Comparison of ENCODE assay signal across 24 mouse cellular contexts in the genomic region with DNA sequence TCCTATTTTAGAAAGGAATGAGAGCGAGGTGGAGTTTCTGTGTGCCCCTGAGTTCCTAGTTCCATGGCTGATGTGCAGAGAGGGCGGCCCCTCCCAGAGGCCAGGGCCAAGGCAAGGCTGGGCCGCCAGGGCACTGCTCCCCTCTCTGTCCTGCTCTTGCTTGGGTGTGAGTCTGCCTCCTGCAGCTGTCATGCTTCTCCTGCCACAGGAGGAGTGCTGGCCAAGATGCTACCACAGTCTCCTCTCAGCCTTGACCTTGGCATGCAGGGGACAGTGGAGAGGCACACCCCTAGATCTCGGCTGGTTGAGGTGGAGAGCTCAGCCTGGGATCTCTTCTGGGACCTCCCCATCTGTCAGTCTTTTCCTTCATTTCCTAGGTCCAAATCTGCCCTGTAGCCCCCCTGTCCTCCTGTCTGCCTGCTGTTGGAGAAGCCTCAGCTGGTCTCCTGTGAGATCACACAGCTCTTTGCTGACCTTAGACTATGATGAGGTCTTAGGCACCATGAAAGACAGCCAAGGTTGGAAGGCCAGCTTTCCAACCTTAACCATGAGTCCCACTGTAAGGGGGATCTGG. TPM values are rescaled to one million over a fixed set of nuclear protein-coding genes. Genes with fewer than 3 reads are reported as not detected.
DNase-seq lines count a peak whose midpoint lies in the region; ATAC-seq and TF ChIP-seq lines count a peak whose summit lies in the region.
"Had no signal": no experiment of that assay in that cellular context is flagged by ENCODE, and none has a peak within 500 bp of the region (broad histone marks: within the 10 kb centered on the region; RNA-seq: fewer than 3 reads in every experiment).

No protein-coding gene starts in this region.

- H3K27me3 ChIP-seq in midbrain, embryonic 10.5 days (ENCODE audit: low read depth, poor library complexity, severe bottlenecking): no peaks in the 10 kb centered on the region
- no peaks in the 10 kb centered on the region for H3K27me3 ChIP-seq in midbrain, embryonic 11.5 days (ENCODE audit: control insufficient read depth, insufficient read depth, low read length)
- no peaks in the 10 kb centered on the region for H3K27me3 ChIP-seq in lung, postnatal 0 days (replicated peaks; ENCODE audit: insufficient read depth, low read length)
- H3K27me3 ChIP-seq: CH12.LX; forebrain, embryonic 13.5 days; heart, embryonic 12.5 days; hindbrain, embryonic 15.5 days; Patski had no signal

- H3K27ac ChIP-seq in midbrain, embryonic 10.5 days (replicated peaks): 0 out of 2 replicates have a peak overlapping the region, but pooled peaks have one; percentile 1
- H3K27ac ChIP-seq in midbrain, embryonic 11.5 days (ENCODE audit: low read depth, low read length): no peak overlapping the region
- H3K27ac ChIP-seq in lung, postnatal 0 days (ENCODE audit: low read length): peak overlapping the region; percentile 87
- H3K27ac ChIP-seq: embryonic facial prominence, embryonic 10.5 days; forebrain, embryonic 13.5 days; hindbrain, embryonic 15.5 days had no signal

- peak; percentile 50 for DNase-seq in gastrocnemius, postnatal 25 days
- no peak for DNase-seq in gastrocnemius, postnatal 4 days (ENCODE audit: low spot score in 2 of 2)
- no peak for DNase-seq in midbrain, embryonic 10.5 days (ENCODE audit: low spot score)
- no peak for DNase-seq in midbrain, embryonic 11.5 days (ENCODE audit: low spot score, missing footprints)
- DNase-seq in lung, postnatal 0 days (ENCODE audit: low spot score): peak; percentile 81
- peak; percentile 42 for DNase-seq in lung, postnatal 36 days
- no peak for DNase-seq in urinary bladder, adult 18-20 months (ENCODE audit: low spot score in 2 of 2)
- no peak for DNase-seq in spleen, adult 12 weeks (ENCODE audit: low spot score)
- DNase-seq: adrenal gland, adult 2 months; adrenal gland, postnatal 25 days; cerebellum, adult 2 months; cerebellum, postnatal 10 days; gastrocnemius, postnatal 36 days; heart, adult 18-20 months had no signal

- H3K4me3 ChIP-seq in midbrain, embryonic 10.5 days: no peak overlapping the region
- no peak overlapping the region for H3K4me3 ChIP-seq in midbrain, embryonic 11.5 days (ENCODE audit: low read depth, low read length)
- no peak overlapping the region for H3K4me3 ChIP-seq in lung, postnatal 0 days (ENCODE audit: low read depth, low read length)
- H3K4me3 ChIP-seq: embryonic facial prominence, embryonic 10.5 days; forebrain, embryonic 13.5 days; heart, embryonic 12.5 days; hindbrain, embryonic 15.5 days had no signal

- H3K9me3 ChIP-seq in midbrain, embryonic 10.5 days (replicated peaks): no peaks in the 10 kb centered on the region
- H3K9me3 ChIP-seq in midbrain, embryonic 11.5 days (ENCODE audit: control insufficient read depth, low read length): no peaks in the 10 kb centered on the region
- H3K9me3 ChIP-seq in lung, postnatal 0 days (ENCODE audit: low read length): no peaks in the 10 kb centered on the region
- H3K9me3 ChIP-seq: embryonic facial prominence, embryonic 10.5 days; forebrain, embryonic 13.5 days; heart, embryonic 12.5 days; hindbrain, embryonic 15.5 days had no signal

- no peak for ATAC-seq in midbrain, embryonic 11.5 days (ENCODE audit: low FRiP score)
- peak; percentile 75 for ATAC-seq in lung, postnatal 0 days
- ATAC-seq: activated CD4-positive, CD25-positive, alpha-beta regulatory T cell, adult 4 months; forebrain, embryonic 13.5 days; Patski had no signal

- WGBS in midbrain, embryonic 10.5 days: 82% methylated on average over 4 of the region's 4 CpGs
- 88% methylated on average over 4 of the region's 4 CpGs for WGBS in midbrain, embryonic 11.5 days
- WGBS in lung, postnatal 0 days: 50% methylated on average over 4 of the region's 4 CpGs

- peaks cover 11% of the 10 kb centered on the region; the same call in 1 of the 2 replicates for H3K36me3 ChIP-seq in midbrain, embryonic 10.5 days
- H3K36me3 ChIP-seq in midbrain, embryonic 11.5 days (ENCODE audit: control insufficient read depth, insufficient read depth, low read length): no peaks in the 10 kb centered on the region
- H3K36me3 ChIP-seq in lung, postnatal 0 days (ENCODE audit: insufficient read depth, low read length): no peaks in the 10 kb centered on the region
- H3K36me3 ChIP-seq: hindbrain, embryonic 15.5 days had no signal

- H3K9ac ChIP-seq in midbrain, embryonic 11.5 days (ENCODE audit: low read length): no peak overlapping the region
- H3K9ac ChIP-seq in lung, postnatal 0 days (replicated peaks; ENCODE audit: low read depth): no peak overlapping the region
- H3K9ac ChIP-seq: forebrain, embryonic 13.5 days; heart, embryonic 12.5 days; hindbrain, embryonic 15.5 days had no signal

- TF ChIP-seq CTCF in lung, postnatal 0 days (IDR thresholded peaks at IDR 0.05): peak; percentile 31

- TF ChIP-seq EP300 in lung, postnatal 0 days (IDR thresholded peaks at IDR 0.05): no peak

- H3K4me2 ChIP-seq in midbrain, embryonic 11.5 days: no peak overlapping the region
- no peak overlapping the region for H3K4me2 ChIP-seq in lung, postnatal 0 days (replicated peaks; ENCODE audit: low read depth, low read length)
- H3K4me2 ChIP-seq: forebrain, embryonic 13.5 days; heart, embryonic 12.5 days; hindbrain, embryonic 15.5 days had no signal

- peaks cover under 1% of the 10 kb centered on the region; the same call in 1 of the 2 replicates for H3K4me1 ChIP-seq in midbrain, embryonic 10.5 days
- H3K4me1 ChIP-seq in midbrain, embryonic 11.5 days (ENCODE audit: control insufficient read depth, insufficient read depth, low read length): no peaks in the 10 kb centered on the region
- peaks cover 3% of the 10 kb centered on the region; the same call in 1 of the 2 replicates for H3K4me1 ChIP-seq in lung, postnatal 0 days (ENCODE audit: insufficient read depth, low read depth, low read length)
- H3K4me1 ChIP-seq: forebrain, embryonic 13.5 days; hindbrain, embryonic 15.5 days had no signal

RNA-seq across cellular contexts. Expression of gene Kbtbd13, which starts 10.3 kb away (rescaled TPM):
- 10 to 100 TPM; 10.3 to 11.6 TPM for total RNA-seq in gastrocnemius, postnatal 25 days (2021)
- total RNA-seq in gastrocnemius, postnatal 4 days (2021): 10 to 100 TPM; 10.2 to 10.6 TPM
- polyA plus RNA-seq in midbrain, embryonic 10.5 days (2016; fragmentation: Nextera tagmentation; extraction: Ambion mirVana): 0.61 and 0.81 TPM in 2 replicates
- 0.16 and 0.36 TPM in 2 replicates for polyA plus RNA-seq in midbrain, embryonic 11.5 days (2014; fragmentation: Nextera tagmentation; extraction: Ambion mirVana)
- polyA plus RNA-seq in lung, postnatal 0 days (2015; fragmentation: Nextera tagmentation; extraction: Ambion mirVana): 2.4 and 2.9 TPM in 2 replicates
- total RNA-seq: CH12.LX had no signal
- polyA plus RNA-seq: activated CD4-positive, CD25-positive, alpha-beta regulatory T cell, adult 4 months; hindbrain, embryonic 11.5 days had no signal

RNA-seq across cellular contexts. Expression of gene Rasl12, which starts 17.2 kb away (rescaled TPM):
- 1 to 10 TPM; 3.1 to 4.4 TPM for total RNA-seq in gastrocnemius, postnatal 25 days (2021)
- 1 to 10 TPM; 8.7 to 9.2 TPM for total RNA-seq in gastrocnemius, postnatal 4 days (2021)
- 6.7 TPM in 2 replicates for polyA plus RNA-seq in midbrain, embryonic 10.5 days (2016; fragmentation: Nextera tagmentation; extraction: Ambion mirVana)
- 5.6 and 5.9 TPM in 2 replicates for polyA plus RNA-seq in midbrain, embryonic 11.5 days (2014; fragmentation: Nextera tagmentation; extraction: Ambion mirVana)
- 73.2 and 84.4 TPM in 2 replicates for polyA plus RNA-seq in lung, postnatal 0 days (2015; fragmentation: Nextera tagmentation; extraction: Ambion mirVana)

RNA-seq across cellular contexts. Expression of gene Ubap1l, which starts 20.3 kb away (rescaled TPM):
- under 1 TPM; 0.20 to 0.64 TPM for total RNA-seq in gastrocnemius, postnatal 25 days (2021)
- under 1 TPM; 0.44 to 0.66 TPM for total RNA-seq in gastrocnemius, postnatal 4 days (2021)
- 0.29 and 0.36 TPM in 2 replicates for polyA plus RNA-seq in midbrain, embryonic 10.5 days (2016; fragmentation: Nextera tagmentation; extraction: Ambion mirVana)
- polyA plus RNA-seq in midbrain, embryonic 11.5 days (2014; fragmentation: Nextera tagmentation; extraction: Ambion mirVana): 0.27 and 0.37 TPM in 2 replicates
- 0.33 and 0.40 TPM in 2 replicates for polyA plus RNA-seq in lung, postnatal 0 days (2015; fragmentation: Nextera tagmentation; extraction: Ambion mirVana)
- total RNA-seq: adrenal gland, postnatal 25 days; heart, adult 18-20 months had no signal
- polyA plus RNA-seq: activated CD4-positive, CD25-positive, alpha-beta regulatory T cell, adult 4 months had no signal

RNA-seq across cellular contexts. Expression of gene Pdcd7, which starts 35.2 kb away (rescaled TPM):
- total RNA-seq in gastrocnemius, postnatal 25 days (2021): 10 to 100 TPM; 10.1 to 12.7 TPM
- 10 to 100 TPM; 14.0 to 14.5 TPM for total RNA-seq in gastrocnemius, postnatal 4 days (2021)
- 8.1 and 8.4 TPM in 2 replicates for polyA plus RNA-seq in midbrain, embryonic 10.5 days (2016; fragmentation: Nextera tagmentation; extraction: Ambion mirVana)
- 11.6 and 14.6 TPM in 2 replicates for polyA plus RNA-seq in midbrain, embryonic 11.5 days (2014; fragmentation: Nextera tagmentation; extraction: Ambion mirVana)
- 8.6 and 8.7 TPM in 2 replicates for polyA plus RNA-seq in lung, postnatal 0 days (2015; fragmentation: Nextera tagmentation; extraction: Ambion mirVana)

RNA-seq across cellular contexts. Expression of gene Slc51b, which starts 41.7 kb away (rescaled TPM):
- total RNA-seq in gastrocnemius, postnatal 25 days (2021): not detected
- total RNA-seq in gastrocnemius, postnatal 4 days (2021): not detected
- not detected in 2 replicates for polyA plus RNA-seq in midbrain, embryonic 10.5 days (2016; fragmentation: Nextera tagmentation; extraction: Ambion mirVana)
- polyA plus RNA-seq in midbrain, embryonic 11.5 days (2014; fragmentation: Nextera tagmentation; extraction: Ambion mirVana): not detected in 2 replicates
- polyA plus RNA-seq in lung, postnatal 0 days (2015; fragmentation: Nextera tagmentation; extraction: Ambion mirVana): not detected in 2 replicates
- total RNA-seq: adrenal gland, postnatal 25 days; CH12.LX; gastrocnemius, postnatal 36 days; heart, adult 18-20 months; heart, postnatal 25 days had no signal
- polyA plus RNA-seq: activated CD4-positive, CD25-positive, alpha-beta regulatory T cell, adult 4 months; adrenal gland, adult 2 months; cerebellum, adult 2 months; embryonic facial prominence, embryonic 10.5 days; embryonic facial prominence, embryonic 14.5 days; forebrain, embryonic 13.5 days; heart, embryonic 12.5 days; hindbrain, embryonic 11.5 days; hindbrain, embryonic 15.5 days had no signal

Comparison
In these comparisons a context has a peak if more than half of its experiments do, and no peak if none do; other contexts are left out.
1. DNase-seq: peak in gastrocnemius, postnatal 25 days (single experiment), lung, postnatal 0 days (single experiment) and lung, postnatal 36 days (single experiment); none in gastrocnemius, postnatal 4 days (0 of 2), midbrain, embryonic 10.5 days (single experiment), midbrain, embryonic 11.5 days (single experiment), urinary bladder, adult 18-20 months (0 of 2) and spleen, adult 12 weeks (single experiment).